ENCODE assay signal across 9 mouse cellular contexts in the genomic region with DNA sequence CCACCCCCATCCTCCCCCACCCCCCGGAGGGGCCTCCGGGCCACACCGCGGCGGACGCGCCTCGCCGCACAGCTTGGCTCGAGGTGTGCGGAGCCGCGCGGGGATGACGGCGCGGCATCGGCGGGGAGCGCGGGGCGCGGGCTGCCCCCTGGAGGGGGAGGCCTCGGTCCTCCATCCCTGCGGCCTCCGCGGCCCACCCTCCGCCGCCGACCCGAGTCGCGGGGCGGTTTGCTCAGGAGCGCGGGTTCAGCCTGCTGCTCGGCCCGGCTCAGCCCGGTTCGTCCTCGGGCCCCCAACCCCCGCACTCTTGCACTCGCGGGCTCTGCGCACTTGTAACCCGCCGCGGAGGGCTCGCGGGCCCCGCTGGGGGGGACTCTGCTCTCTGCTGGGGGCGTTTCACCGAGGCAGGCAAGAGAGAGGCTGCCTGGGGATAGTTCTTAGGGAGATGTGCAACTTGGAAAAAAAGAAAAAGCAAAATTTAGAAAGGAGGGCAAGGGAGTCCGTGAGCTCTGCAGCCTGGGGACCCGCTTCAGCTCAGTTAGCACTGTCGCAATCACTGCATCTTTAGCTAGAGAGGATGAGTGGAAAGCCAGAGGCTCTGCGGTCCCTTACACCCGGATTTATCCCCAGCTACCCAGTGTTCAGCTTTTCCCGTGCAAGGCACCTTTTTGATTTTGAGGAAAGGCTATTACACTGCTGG. TPM values are rescaled to one million over a fixed set of nuclear protein-coding genes. Genes with fewer than 3 reads are reported as not detected.
A peak's percentile ranks its signal among the peaks of the same experiment; 100 is the strongest.
DNase-seq lines count a peak whose midpoint lies in the region; ATAC-seq and TF ChIP-seq lines count a peak whose summit lies in the region.
"Had no signal": no experiment of that assay in that cellular context is flagged by ENCODE, and none has a peak within 500 bp of the region (broad histone marks: within the 10 kb centered on the region; RNA-seq: fewer than 3 reads in every experiment).

No protein-coding gene starts in this region.

- no peaks in the 10 kb centered on the region for H3K9me3 ChIP-seq in embryonic facial prominence, embryonic 15.5 days (replicated peaks)

- H3K4me1 ChIP-seq in kidney, adult 2 months (ENCODE audit: control insufficient read depth, insufficient read depth, low read length), result no peaks in the 10 kb centered on the region; the same call in 1 of the 2 replicates
- H3K4me1 ChIP-seq in embryonic facial prominence, embryonic 15.5 days, result peaks cover 20% of the 10 kb centered on the region
- peaks cover 7% of the 10 kb centered on the region; the same call in 1 of the 2 replicates for H3K4me1 ChIP-seq in olfactory bulb, adult 2 months (ENCODE audit: control insufficient read depth, insufficient read depth, low read length)

- no peak for TF ChIP-seq POLR2A in kidney, adult 2 months (IDR thresholded peaks at IDR 0.05; ENCODE audit: low read depth, low read length)
- TF ChIP-seq POLR2A in olfactory bulb, adult 2 months (IDR thresholded peaks at IDR 0.05; ENCODE audit: insufficient read depth, low read depth, low read length), result no peak

- peak overlapping the region; percentile 21; the same call in 1 of the 2 replicates for H3K4me3 ChIP-seq in kidney, adult 2 months (ENCODE audit: insufficient read depth, low read depth, low read length)
- peak overlapping the region; percentile 51 for H3K4me3 ChIP-seq in embryonic facial prominence, embryonic 15.5 days (replicated peaks)
- H3K4me3 ChIP-seq in olfactory bulb, adult 2 months (ENCODE audit: insufficient read depth, low read depth, low read length), result peak overlapping the region; percentile 64

- no peaks in the 10 kb centered on the region for H3K36me3 ChIP-seq in kidney, adult 2 months (ENCODE audit: control insufficient read depth, insufficient read depth, low read length)
- no peaks in the 10 kb centered on the region for H3K36me3 ChIP-seq in embryonic facial prominence, embryonic 15.5 days

- peak; percentile 15; the same call in 1 of the 2 replicates for ATAC-seq in embryonic facial prominence, embryonic 15.5 days (ENCODE audit: insufficient number of reproducible peaks, low FRiP score, low TSS enrichment, low read depth)

- no peak overlapping the region; the same call in none of the 2 replicates for H3K9ac ChIP-seq in embryonic facial prominence, embryonic 15.5 days

- H3K4me2 ChIP-seq in embryonic facial prominence, embryonic 15.5 days (replicated peaks), result peak overlapping the region; percentile 95

- no peak for DNase-seq in kidney, adult 2 months
- no peak for DNase-seq in kidney, postnatal 25 days
- peak; percentile 39 for DNase-seq in adrenal gland, postnatal 10 days
- DNase-seq in kidney, postnatal 14 days, result peak; percentile 4
- DNase-seq in gastrocnemius, postnatal 4 days (ENCODE audit: low spot score in 2 of 2), result no peak
- no peak for DNase-seq in natural killer cell, adult 2 months (ENCODE audit: low spot score in 2 of 2)

- TF ChIP-seq CTCF in kidney, adult 2 months (conservative IDR thresholded peaks at IDR 0.05; ENCODE audit: insufficient read depth, insufficient read length, low read depth, low read length), result no peak
- no peak for TF ChIP-seq CTCF in olfactory bulb, adult 2 months (IDR thresholded peaks at IDR 0.05; ENCODE audit: insufficient read depth, low read depth, low read length)

- under 1% methylated on average over 59 of the region's 59 CpGs for WGBS in kidney, adult 2 months
- WGBS in embryonic facial prominence, embryonic 15.5 days, result under 1% methylated on average over 49 of the region's 59 CpGs
- 2% methylated on average over 59 of the region's 59 CpGs for WGBS in olfactory bulb, adult 2 months

- H3K27me3 ChIP-seq in kidney, adult 2 months (replicated peaks; ENCODE audit: control insufficient read depth, insufficient read depth, low read length), result peaks cover 12% of the 10 kb centered on the region
- peaks cover 58% of the 10 kb centered on the region for H3K27me3 ChIP-seq in embryonic facial prominence, embryonic 15.5 days

- no peak overlapping the region for H3K27ac ChIP-seq in kidney, adult 2 months (ENCODE audit: insufficient read depth, low read depth, low read length)
- H3K27ac ChIP-seq in embryonic facial prominence, embryonic 15.5 days (replicated peaks), result no peak overlapping the region
- peak overlapping the region; percentile 77 for H3K27ac ChIP-seq in olfactory bulb, adult 2 months (ENCODE audit: insufficient read depth, low read depth, low read length)
- H3K27ac ChIP-seq: macrophage had no signal

RNA-seq across cellular contexts. Expression of gene Trank1, which starts 1.1 kb away (rescaled TPM):
- 0.13 and 0.22 TPM in 2 replicates for polyA plus RNA-seq in kidney, adult 2 months (2012; rRNA removed)
- total RNA-seq in adrenal gland, postnatal 10 days (2021), result 10 to 100 TPM; 44.7 to 51.7 TPM
- polyA plus RNA-seq in embryonic facial prominence, embryonic 15.5 days (2015; fragmentation: Nextera tagmentation; extraction: Ambion mirVana), result 0.54 and 0.68 TPM in 2 replicates
- polyA plus RNA-seq in olfactory bulb, adult 2 months (2012; ENCODE audit: insufficient read depth, insufficient read length, low replicate concordance, missing spikeins), result 43.4 and 47.9 TPM in 2 replicates
- under 1 TPM; 0.62 to 0.76 TPM for total RNA-seq in gastrocnemius, postnatal 4 days (2021)
- polyA plus RNA-seq: macrophage had no signal

RNA-seq across cellular contexts. Expression of gene Epm2aip1, which starts 40.9 kb away (rescaled TPM):
- polyA plus RNA-seq in kidney, adult 2 months (2012; rRNA removed), result 8.0 and 8.3 TPM in 2 replicates
- total RNA-seq in adrenal gland, postnatal 10 days (2021), result 10 to 100 TPM; 32.8 to 40.6 TPM
- polyA plus RNA-seq in embryonic facial prominence, embryonic 15.5 days (2015; fragmentation: Nextera tagmentation; extraction: Ambion mirVana), result 27.4 and 28.4 TPM in 2 replicates
- 80.5 TPM in 1 of 2 replicates, not detected in the other for polyA plus RNA-seq in olfactory bulb, adult 2 months (2012; ENCODE audit: insufficient read depth, insufficient read length, low replicate concordance, missing spikeins)
- 10 to 100 TPM; 38.2 to 44.2 TPM for total RNA-seq in gastrocnemius, postnatal 4 days (2021)

RNA-seq across cellular contexts. Expression of gene Mlh1, which starts 41.0 kb away (rescaled TPM):
- polyA plus RNA-seq in kidney, adult 2 months (2012; rRNA removed), result 12.1 and 14.1 TPM in 2 replicates
- 10 to 100 TPM; 16.3 to 29.2 TPM for total RNA-seq in adrenal gland, postnatal 10 days (2021)
- polyA plus RNA-seq in embryonic facial prominence, embryonic 15.5 days (2015; fragmentation: Nextera tagmentation; extraction: Ambion mirVana), result 33.2 and 34.3 TPM in 2 replicates
- not detected in 2 replicates for polyA plus RNA-seq in olfactory bulb, adult 2 months (2012; ENCODE audit: insufficient read depth, insufficient read length, low replicate concordance, missing spikeins)
- 10 to 100 TPM; 18.3 to 27.6 TPM for total RNA-seq in gastrocnemius, postnatal 4 days (2021)

Comparison
In these comparisons a context has a peak if more than half of its experiments do, and no peak if none do; other contexts are left out.
1. DNase-seq: peak in adrenal gland, postnatal 10 days (single experiment) and kidney, postnatal 14 days (single experiment); none in kidney, adult 2 months (single experiment), kidney, postnatal 25 days (0 of 2), gastrocnemius, postnatal 4 days (0 of 2) and natural killer cell, adult 2 months (0 of 2).
2. RNA of gene Trank1, which starts 1.1 kb away (polyA plus RNA-seq): 43.4 to 47.9 TPM in olfactory bulb, adult 2 months; 0.54 to 0.68 TPM in embryonic facial prominence, embryonic 15.5 days and 0.13 to 0.22 TPM in kidney, adult 2 months; every median in the first group is over 10 times any median in the second.
3. RNA of gene Mlh1, which starts 41.0 kb away (polyA plus RNA-seq): 33.2 to 34.3 TPM in embryonic facial prominence, embryonic 15.5 days and 12.1 to 14.1 TPM in kidney, adult 2 months; not detected in olfactory bulb, adult 2 months; every median in the first group is over 10 times any median in the second.
4. Peak in every context shown above with its lines, with median percentiles within 50 percentile points of each other: H3K4me3 ChIP-seq.